Mouse (Mus musculus): ENCODE measurements at regions not wholly inside any gene's neighbourhood (a gene's known extent, or its start where the extent isn't known, plus 50 kb on each side); places are given as distances from the start of the nearest gene placed in this dataset.

DNA sequence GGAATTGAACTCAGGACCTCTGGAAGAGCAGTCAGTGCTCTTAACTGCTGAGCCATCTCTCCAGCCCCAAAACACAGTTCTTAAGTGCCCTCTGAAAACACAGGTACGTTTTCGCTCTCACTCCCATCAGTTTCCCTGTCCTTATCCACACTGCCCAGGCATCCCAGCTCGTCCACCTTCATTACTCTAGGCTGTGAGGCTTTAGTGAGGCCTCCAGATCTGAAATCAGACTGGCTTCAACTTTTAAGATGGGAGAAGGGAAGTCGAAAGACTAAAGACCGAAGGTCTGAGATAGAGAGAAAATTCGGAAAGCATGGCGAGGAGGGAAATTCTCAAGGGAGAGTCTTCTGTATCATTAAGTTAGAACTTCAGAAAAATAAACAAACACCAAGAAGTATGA, 54.8 kb upstream of the Tet2 start:
- no peak for DNase-seq

DNA sequence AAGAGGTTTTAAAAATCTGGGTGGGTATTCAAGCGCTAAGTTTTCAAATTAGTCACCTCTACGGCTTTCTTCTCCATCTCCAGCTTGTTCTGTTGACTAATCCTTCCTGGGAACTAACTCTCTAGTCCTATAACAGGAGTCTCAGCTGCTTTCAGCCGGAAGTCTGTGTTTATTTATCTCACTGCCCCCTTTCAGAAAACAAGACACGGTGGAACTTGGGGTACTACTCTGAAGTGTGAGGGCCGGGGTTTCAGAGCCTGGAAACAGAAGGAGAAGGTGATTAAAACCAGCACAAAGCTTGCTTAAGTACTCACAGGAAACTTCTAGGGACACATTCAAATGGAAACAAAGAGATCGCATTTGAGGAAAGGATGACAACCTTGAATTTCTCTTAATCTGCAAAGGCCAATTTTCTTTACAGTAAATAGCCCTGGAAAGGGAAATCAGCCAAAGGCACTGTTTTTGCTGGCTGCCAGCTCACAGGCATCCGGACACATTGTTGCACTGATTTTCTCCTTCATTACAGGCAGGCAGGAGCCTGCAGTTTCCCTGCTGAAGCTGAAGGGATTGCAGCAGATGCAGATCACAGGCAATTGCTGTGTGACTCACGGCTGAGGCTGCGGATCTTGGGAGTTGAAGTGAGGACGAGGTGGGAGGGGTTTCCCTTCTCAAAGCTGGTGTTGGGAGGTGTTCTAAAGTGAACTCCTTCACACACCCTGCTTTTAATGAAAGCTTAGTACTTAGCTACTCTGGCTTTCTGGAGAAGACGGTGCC, 55.7 kb upstream of the Tet2 start:
- DNase-seq, result peak; percentile 6

DNA sequence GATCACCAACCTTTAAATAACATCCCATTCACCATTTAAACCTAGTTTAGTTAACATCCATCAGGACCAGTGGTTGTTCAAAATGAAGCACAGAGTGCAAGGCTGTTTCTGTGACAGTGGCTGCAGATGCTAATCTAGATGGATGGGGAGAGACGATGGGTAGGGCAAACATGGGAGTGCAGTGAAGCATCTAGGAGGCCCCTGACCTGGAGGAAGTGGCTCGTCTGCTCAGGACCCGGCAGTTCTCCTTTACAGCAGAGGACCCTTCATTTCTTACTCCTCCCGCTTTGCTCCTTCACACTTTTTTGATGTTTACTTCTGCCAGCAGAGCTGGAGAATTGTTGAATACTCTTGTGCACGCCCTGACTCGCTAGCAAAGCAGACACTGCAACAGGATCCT, 60.5 kb upstream of the Tet2 start:
- DNase-seq, result no peak

DNA sequence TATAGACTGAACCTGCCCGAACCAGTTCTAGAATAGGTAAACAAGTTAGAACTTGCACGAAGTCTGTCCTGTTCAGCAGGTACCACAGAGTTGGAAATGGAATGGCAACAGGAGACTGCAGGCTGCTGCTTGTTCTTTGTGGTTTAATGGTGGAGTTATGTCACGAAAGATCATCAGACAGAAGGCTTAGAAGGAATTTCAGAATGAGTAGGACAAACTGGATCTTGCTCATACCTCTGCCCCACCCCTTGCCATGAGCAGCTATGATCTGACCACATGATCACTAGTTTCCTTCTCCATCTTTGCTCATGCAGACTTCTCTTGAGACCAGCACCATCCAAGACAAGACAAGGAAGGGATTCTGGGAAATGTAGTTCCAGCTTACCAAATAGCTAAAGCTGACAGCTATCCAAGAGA, 63.9 kb upstream of the Tet2 start:
- no peak for DNase-seq

DNA sequence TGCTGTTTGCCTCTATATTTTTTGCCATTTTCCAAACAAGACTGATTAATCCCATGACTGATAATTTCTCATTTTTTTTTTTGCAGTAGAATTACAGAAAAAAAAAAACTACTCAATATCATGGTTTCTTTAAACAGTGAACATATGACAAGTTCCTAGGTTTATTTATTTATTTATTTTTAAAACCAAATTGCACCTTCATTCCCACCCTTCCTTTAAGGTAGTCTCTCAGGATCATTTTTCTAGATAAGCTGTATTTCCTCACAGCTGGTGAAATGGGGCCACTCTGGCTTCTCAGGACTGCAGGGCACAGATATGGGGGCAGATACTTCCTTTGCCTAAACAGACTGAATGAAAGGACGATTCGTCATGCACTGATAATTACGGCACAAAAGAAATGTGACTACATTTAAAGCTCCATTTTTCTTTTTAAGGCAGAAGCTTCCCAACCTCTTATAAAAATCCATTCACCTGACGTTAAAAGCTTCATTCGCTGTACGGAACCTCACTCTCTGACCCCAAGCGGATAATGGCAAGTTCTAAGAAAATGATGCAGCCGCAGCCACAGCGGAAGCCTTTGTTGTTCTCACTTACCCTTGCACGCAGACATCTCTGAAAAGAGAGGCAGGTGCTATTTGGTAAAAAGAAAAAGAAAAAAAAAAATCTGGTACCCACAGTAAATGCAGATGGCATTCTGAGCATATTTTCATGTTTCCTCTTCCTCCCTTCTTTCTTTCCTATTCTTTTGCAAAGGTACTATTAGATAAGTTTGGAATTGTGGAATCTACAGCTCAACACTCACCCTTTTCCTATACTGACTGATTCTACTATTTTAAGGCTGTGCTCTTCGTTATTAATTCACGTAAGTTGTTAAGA, 69.1 kb upstream of the Tet2 start:
- no peak for DNase-seq

DNA sequence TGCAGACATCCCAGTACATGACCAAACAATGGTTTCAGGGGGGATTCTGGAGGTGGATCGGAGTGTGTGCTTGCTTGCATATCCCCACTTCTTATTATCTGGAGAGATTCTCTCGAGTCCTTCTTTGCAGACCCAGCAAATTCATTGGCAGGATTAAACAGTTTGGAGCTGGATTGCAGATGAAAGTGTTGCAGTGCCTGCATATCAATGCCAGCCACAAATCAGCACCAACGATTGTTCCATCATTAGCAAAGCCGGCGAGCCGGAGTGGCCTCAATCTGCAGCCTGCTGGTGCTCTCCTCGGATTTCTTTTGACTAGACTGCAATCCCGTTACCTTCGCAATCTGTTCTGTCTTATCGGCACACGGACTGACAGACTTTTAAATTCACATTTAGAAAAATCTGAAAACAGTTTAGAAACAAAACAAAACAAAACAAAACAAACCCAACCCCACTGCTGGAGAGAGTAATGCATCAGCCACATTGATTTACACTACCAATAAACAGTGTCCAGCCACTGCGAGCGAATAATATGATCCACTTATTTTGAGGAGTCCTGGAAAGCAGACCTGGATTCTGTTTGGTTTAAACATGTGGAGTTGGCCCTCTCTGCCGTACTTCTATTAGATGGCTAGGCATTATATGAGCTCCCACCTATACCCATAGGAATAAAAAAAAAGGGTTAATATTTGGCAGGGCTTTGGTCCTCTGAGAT, 69.9 kb upstream of the Tet2 start:
- no peak for DNase-seq

DNA sequence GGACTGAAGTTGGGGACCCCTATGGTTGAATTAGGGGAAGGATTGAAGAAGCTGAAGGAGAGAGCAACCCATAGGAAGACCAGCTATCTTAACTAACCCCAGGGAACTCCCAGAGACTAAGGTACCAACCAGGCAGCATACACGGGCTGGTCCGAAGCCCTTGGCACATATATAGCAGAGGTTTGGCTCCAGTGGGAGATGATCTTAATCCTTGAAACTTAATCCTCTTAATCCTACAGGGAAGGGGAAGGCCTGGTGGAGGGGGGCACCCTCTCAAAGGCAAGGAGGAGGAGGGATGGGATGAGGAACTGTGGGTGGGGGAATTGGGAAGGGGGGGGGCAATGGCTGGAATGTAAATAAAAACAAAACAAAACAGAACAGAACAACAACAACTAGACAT, 72.1 kb upstream of the Tet2 start:
- no peak for DNase-seq

DNA sequence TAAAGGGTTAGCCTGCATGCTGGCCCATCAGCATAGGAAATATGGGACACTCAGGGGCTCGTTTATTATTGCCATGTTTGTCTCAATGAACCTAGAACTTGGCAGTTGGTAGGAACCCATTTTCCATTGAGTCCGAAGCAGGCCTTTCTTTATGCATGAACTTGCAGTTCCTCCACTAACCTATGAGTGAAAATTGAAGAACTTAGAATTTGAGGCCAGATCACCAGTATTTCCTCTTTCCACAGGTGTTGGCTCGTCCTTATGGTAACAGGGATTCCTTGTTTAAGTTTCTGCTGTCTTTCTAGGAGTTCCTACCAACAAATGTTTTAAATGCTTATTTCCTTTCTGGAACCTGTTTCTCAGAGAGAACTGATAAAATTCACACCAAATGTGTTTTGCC, 73.6 kb upstream of the Tet2 start:
- DNase-seq, result no peak

DNA sequence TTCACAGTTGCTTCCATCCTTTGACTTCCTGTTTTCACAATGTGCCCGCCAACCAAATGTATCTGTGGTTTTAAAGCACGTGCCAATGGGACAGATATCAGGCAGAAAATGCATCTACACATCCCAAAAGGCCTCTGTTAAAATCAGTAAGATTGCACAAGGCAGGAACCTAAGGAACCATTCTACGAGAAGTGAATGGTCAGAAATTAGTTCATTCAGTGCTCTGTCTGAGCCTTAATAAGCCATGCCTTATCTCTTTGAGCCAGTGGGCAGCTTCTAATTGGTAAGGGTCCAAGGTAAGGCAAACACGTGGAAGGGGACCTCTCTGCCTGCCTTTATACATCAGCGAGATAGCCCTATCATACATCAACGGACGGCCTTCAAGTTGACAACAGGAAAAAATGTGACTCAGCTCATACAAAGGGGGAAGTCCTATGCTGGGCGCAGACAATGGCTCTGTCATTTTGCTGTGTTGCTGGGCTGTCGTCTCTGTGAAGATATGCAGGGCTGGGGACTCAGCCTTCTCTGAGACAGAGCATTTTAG, 78.3 kb upstream of the Tet2 start:
- DNase-seq, result no peak

DNA sequence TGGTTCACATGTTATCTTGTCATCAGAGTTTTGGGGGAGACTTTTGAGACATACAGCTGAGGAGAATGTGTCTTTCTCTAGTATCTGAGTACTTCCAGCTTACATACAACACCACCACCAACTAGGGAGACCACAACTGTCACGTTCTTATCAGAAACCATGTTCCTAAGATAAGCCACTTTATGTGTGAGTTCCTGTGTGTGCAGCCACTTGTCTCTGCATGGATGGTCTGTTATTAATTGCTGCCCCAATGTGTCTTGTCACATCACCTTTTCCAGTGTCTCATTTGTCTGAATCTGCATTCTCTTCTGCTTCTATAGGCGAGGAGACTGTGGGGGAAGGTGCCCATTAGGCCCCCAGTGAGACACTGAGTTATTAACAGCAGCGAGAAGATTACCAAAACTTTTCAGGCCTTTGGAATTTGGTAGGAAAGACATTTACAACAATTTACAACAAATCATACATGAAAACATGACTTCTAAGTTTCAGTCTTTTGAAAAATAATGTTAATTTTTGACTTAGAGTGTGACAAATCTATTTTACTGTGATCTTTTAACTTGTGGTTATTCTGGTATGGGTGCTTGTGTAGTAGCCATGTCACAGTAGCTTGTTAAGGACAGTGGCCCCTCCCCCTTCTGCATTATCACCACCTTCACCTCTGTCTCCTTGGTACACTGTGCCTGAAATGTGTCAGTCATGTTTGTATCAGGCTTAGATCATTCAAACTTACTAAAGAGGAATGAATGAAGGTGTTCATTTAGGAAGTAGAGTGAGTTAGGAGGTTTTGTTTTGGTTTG, 79.3 kb upstream of the Tet2 start:
- DNase-seq, result no peak

DNA sequence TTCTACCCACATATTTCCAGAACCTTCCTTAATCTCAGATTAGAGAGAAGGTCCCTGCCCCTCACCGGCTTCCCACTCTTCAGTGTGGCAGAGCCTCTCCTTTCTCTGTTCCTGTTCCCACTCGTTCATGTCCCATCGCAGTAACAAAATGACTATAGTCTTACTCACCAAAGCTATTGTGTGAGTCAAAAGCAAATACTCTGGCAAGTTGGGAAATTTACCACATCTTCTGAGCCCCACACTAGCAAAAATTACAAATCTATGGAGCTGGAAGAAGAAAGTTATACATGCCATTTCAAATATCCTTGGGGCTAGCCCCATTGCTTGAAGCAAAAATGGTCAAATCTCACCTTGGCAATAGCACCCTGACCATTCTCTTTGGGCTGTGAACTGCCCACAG, 80.1 kb upstream of the Tet2 start:
- DNase-seq, result no peak

DNA sequence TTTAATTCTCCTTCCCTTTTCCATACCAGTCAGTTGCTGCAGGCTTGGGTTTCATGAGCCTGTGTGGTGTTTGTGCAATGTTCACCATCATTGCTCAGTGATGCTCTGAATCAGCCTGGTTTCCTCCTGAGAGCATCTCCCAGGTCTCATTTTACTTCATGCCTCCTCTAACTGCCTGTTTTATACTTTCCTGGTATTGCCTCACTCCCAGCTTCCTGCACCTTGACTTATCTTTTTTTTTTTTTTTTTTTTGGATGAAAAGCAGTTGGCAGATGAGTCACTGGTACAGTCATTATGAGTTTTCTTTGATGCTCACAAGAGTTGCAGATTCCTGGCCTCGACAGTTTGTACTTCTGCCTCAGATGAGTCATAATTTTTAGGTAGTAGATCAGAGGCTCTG, 81.5 kb upstream of the Tet2 start:
- no peak for DNase-seq

DNA sequence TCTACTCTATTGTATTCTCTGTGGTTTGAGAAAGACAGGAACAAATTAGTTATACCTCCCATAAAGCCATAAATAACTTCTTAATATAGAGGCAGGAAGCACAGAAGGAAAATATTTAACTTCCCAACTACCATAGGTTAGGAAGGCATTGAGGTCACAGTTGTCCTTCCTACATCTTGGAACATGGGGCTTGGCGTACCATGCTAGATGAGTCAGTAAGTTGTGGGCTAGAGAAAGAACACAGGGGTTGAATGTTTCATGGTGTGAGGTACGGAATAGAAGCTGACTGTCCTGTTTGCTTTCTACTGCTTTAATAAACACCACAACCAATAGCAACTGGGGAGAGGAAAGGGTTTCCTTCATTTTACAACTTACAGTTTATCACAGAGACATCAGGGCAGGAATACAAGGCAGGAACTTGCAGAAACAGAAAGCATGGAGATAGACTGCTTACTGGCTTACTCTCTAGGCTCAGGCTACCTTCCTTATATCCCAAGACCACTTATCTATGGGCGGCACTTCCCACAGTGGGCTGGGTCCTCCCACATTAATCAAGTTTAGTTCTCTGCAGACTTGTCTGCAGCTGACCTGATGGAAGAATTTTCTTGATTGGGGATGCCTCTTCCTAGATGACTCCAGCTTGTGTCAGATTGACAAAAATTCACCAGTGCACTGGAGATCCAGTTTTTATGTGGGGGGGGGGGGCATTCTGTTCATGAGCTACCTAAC, 82.3 kb upstream of the Tet2 start:
- no peak for DNase-seq

DNA sequence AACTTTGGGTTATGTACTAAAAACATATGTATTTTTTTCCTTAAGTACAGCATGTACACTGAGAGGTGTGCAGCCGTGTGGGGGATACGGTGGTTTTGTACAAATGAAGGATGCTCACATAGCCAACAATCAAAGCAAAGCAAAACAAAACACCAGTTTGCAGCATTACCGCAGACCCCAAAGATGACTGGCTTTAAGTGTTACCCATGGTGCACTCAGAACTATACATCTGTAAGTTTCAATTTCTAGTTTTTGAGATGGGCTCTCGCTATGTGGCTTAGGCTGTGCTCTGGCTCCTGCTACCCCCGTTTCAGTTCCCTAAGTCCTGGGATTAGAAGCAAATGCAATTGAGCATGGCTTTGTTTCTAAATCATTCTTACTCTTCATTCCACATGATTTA, 89.4 kb upstream of the Tet2 start:
- no peak for DNase-seq

DNA sequence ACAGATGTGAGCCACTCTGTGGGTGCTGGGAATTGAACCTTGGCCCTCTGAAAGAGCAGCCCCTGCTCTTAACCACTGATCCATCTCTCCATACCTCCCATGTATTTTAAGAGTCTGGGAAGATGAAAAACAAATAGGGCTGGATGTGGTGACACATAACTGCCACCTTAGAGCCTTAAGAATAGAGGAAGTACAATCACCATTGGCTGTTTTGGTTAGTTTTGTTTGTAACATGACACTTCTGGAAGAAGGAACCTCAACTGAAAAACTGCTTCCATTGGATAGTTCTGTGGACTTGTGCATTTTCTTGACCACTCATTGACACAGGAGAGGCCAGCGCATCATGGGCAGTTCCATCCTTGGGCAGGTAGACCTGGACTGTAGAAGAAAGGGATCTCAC, 100.7 kb upstream of the Tet2 start:
- no peak for DNase-seq

DNA sequence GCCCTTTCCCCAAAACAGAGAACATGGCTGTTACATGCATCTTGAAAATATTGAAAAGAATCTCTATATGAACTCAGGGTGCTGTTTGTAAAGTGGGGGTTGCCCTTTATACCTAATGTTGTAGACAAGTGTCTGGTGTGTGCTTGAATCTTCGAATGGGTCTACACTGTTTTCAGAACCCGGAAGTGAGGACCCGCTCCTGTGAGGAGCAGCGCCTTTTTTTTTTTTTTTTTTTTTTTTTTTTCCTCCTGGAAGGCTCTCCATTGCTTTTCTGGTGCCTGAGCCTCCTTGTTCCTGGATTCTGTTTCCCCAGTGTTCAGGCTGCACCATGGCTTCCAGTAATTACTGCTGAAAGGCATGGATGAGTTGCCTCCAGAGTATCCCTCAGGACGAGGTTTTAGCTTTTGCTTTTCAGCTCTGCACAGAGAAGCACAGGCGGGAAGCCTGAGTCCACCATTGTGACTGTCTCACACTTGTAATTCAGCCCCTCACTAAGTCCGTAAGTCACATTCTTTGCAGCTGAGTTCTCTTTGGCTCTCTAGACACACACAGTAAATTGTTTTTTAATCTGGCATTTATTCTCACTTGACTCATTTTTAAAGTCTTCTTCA, 101.6 kb upstream of the Tet2 start:
- DNase-seq, result no peak

DNA sequence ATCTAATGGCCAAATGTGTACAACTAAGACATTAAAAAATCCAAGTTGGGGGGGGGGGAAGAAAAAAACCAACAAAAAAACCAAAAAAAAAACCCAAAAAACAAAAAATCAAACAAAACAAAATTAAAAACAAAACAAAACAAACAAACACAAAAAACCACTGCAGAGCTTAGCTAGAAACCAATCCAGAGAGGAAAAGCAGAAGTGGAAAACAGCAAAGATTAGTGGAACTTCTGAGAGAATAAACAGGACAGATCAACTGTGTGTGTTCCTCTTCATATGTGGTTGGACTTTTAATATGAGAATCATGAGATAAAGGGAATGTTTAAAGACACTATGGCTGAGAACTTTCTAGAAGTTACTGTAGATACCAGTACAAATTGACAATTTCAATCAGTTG, 105.1 kb upstream of the Tet2 start:
- no peak for DNase-seq

DNA sequence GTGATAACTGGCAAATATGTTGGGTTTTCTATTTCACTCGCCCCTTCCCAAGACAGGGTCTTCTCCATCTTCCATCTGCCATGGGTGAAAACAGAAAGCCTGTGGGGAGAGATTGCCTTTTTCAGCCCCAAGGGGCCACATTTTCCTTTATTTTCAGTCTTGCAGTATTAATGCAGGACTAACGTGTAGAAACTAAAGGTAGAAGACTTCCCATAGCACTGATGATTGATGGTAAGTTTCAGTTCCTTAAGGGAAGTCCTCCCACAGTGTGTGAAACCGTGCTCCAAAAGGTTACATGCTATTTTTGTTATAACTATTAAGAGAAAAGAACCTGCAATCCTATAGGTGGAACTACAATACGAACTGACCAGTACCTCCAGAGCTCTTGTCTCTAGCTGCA, 107.1 kb upstream of the Tet2 start:
- DNase-seq, result no peak

DNA sequence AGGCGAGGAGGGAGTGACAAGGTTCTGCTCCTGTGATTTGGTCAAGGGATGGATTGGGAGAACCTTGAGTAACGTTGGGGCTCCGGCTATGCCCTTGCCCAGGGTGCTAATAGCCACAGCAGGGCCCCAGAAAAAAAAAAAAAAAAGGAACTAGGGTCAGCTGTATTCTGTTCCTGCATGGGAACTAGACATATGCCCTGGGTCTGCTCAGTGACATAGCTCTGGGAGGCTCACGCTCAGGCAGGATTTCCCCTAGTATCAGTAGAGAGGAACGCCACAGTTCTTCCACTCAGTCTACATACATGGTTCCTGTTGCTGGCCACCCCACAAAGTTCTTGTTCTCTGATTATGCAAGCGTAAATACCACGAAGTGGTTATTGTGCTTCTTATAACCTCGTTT, 114.8 kb upstream of the Tet2 start:
- no peak for DNase-seq

DNA sequence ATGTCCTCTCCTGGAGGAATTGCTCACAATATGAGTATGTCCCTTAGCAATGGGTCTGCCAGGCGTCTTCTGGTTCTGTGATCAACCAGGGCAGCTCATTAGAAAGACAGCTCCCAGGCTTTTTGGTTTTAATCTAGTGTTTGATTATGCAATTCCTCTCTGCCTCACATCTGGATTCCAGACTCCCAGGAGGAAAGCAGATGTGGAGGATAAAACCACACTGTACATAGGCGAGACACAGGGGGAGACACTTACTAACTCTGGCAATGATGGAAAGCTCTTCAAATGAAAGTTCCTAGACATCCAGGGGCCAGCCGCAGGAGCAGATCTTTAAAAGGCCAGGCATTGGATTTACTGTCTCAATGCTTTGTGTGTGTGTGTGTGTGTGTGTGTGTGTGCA, 116.4 kb upstream of the Tet2 start:
- DNase-seq, result no peak

DNA sequence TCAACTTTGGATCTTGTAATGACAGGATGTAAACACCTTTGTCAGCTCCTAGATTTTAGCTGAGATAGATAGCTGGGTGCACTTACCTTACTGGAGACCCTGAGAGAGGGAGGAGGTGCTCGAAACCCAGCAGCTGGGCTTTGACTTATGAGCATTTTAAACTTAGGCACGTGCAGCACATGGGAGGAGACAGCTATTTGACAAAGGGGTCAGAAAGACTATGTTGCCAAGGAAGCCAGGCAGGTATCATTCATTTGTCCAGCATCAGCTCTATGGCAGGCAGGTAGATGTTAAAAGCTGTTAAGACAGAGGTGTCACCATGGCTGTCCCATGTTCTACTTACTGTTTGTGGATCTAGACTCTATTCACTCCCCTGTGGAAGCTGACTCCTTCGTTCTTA, 120.0 kb upstream of the Tet2 start:
- DNase-seq, result no peak
